Mouse (Mus musculus) G1E (cell line): ENCODE data around the gene Donson. TPM values are rescaled to one million over a fixed set of nuclear protein-coding genes. Genes with fewer than 3 reads are reported as not detected.

Source experiments
- ATAC-seq: 2 replicates; pipeline ENCODE4 v1.8.0; 2016; ENCODE audit warnings: mild to moderate bottlenecking; ENCODE audit not compliant: insufficient number of reproducible peaks, poor library complexity, low FRiP score, severe bottlenecking; ENCODE audit errors: extremely low read depth
- DNase-seq: peaks from one replicate; pipeline ENCODE4 v3.0.0; 2012; ENCODE audit warnings: low spot score
- H3K27me3 ChIP-seq: 2 replicates; pipeline ENCODE4 v1.6.1; 2012; ENCODE audit warnings: mild to moderate bottlenecking, low read length, inconsistent platforms; ENCODE audit not compliant: insufficient read depth
- H3K36me3 ChIP-seq: replicated peaks from 2 replicates; pipeline ENCODE3; 2012; ENCODE audit warnings: mild to moderate bottlenecking, inconsistent platforms
- H3K4me1 ChIP-seq: 2 replicates; pipeline ENCODE4 v1.6.1; 2012; ENCODE audit warnings: low read depth, low read length, inconsistent platforms, mixed read lengths; ENCODE audit not compliant: insufficient read depth
- H3K4me3 ChIP-seq: 2 replicates; pipeline ENCODE4 v1.5.1; 2012; ENCODE audit warnings: low read depth, mild to moderate bottlenecking, inconsistent platforms, low read length, moderate library complexity, mixed read lengths
- H3K9me3 ChIP-seq: replicated peaks from 2 replicates; pipeline ENCODE4 v1.6.1; 2012; ENCODE audit warnings: inconsistent platforms
- CTCF ChIP-seq: IDR thresholded peaks from 2 replicates; pipeline ENCODE4 v1.5.1; 2012; ENCODE audit warnings: low read depth, low read length, inconsistent platforms, mixed read lengths
- GATA1 ChIP-seq: IDR thresholded peaks from 2 replicates; pipeline ENCODE4 v1.6.1; 2012; ENCODE audit warnings: borderline replicate concordance, low read length, inconsistent platforms, mixed read lengths
- GATA2 ChIP-seq: IDR thresholded peaks from 2 replicates; pipeline ENCODE4 v1.6.1; 2012; ENCODE audit warnings: low read depth, low read length, inconsistent platforms, borderline replicate concordance
- POLR2AphosphoS5 ChIP-seq: IDR thresholded peaks from 2 replicates; pipeline ENCODE4 v1.6.1; 2012; ENCODE audit warnings: low read depth, low read length, inconsistent platforms; ENCODE audit not compliant: insufficient replicate concordance
- TAL1 ChIP-seq: conservative IDR thresholded peaks from 2 replicates; pipeline ENCODE4 v1.6.1; 2012; ENCODE audit warnings: low read depth, low read length, inconsistent platforms, mixed read lengths
- polyA plus RNA-seq: library from polyadenylated mRNA; stranded (reverse); fragments of >175 nt; gene quantifications from 2 replicates; pipeline ENCODE4 v1.2.3, GENCODE M21; 2012
- total RNA-seq, 2 experiments: library from RNA; stranded (forward) in 1 of 2; stranded (reverse) in 1 of 2; fragments of 200-1000 nt in 1 of 2; fragments of >200 nt in 1 of 2; fragmentation: Nextera tagmentation in 1 of 2; gene quantifications; 2 replicates each; pipeline ENCODE4 v1.2.3; 2014 to 2017

The Donson gene
- total and polyA plus RNA-seq, 3 experiments, result 18.9 to 80.4 (median 37.6) TPM

DNA sequence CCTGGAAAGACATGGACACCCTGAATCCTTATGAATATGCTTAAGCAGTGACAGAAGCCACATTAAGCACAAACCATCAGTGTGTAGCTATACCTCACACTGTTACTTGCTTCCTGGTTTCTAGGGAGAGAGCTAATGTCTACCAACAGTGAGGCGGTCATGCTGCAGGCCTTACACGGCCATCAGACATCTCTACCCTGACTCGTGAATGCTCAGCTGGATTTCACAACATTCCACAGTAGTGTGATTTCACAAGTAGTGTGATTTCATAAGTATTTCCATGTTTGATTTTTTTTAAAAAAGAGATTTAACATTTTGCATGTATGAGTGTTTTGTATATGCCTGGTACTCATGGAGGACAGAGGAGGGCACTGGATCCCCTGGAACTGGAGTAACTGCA, 59.9 kb downstream of the Donson start:
- H3K27me3 ChIP-seq, result no peaks in the 10 kb centered on the region
- H3K4me3 ChIP-seq, result no peak overlapping the region
- H3K36me3 ChIP-seq, result peaks cover 96% of the 10 kb centered on the region
- ATAC-seq, result no peak
- no peak for DNase-seq
- H3K4me1 ChIP-seq, result peaks cover 3% of the 10 kb centered on the region; the same call in 1 of the 2 replicates
- H3K9me3 ChIP-seq, result no peaks in the 10 kb centered on the region
- TF ChIP-seq POLR2AphosphoS5, result no peak
- no peak for TF ChIP-seq CTCF
- TF ChIP-seq TAL1, result no peak
- no peak for TF ChIP-seq GATA1
- TF ChIP-seq GATA2, result no peak

DNA sequence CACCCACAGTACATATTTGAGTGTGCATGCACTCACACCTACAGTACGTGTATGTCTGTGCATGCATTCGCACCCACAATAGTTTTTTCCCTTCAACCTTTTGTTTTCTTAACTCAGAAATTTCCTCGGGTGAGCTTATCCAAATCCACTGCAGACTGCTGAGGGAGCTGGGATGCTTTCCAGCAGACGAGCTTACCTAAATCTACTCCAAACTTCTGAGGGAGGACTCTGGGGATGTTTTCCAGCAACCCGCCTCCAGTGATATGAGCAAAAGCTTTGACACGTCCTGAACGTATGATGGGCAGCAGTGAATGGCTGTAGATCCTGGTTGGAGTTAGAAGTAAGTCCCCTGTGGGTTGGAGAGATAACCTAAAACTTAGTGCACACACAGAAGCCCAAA, 60.7 kb downstream of the Donson start:
- Histone ChIP-seq H3K4me3 (no peak overlapping the region), H3K27me3 (no peaks in the 10 kb centered on the region), H3K36me3 (peaks cover 97% of the 10 kb centered on the region), H3K4me1 (peaks cover under 1% of the 10 kb centered on the region; the same call in 1 of the 2 replicates), H3K9me3 (no peaks in the 10 kb centered on the region)
- TF ChIP-seq CTCF (no peak), GATA2 (no peak), TAL1 (no peak), GATA1 (no peak), POLR2AphosphoS5 (no peak; the same call in 1 of the 2 replicates)
- no peak for ATAC-seq
- no peak for DNase-seq

Other genes with a start within 250 kb of the Donson start
- 73.0 and 103 TPM in 2 replicates for gene Ifnar1, start 203.5 kb downstream of the Donson start, total RNA-seq (2014; fragmentation: Nextera tagmentation)
- gene Ifnar1, start 203.5 kb downstream of the Donson start, total RNA-seq (2017), result 65.5 and 72.3 TPM in 2 replicates
- 15.1 and 16.2 TPM in 2 replicates for gene Ifnar1, start 203.5 kb downstream of the Donson start, polyA plus RNA-seq
- 30.8 and 38.9 TPM in 2 replicates for gene Ifngr2, start 141.7 kb downstream of the Donson start, total RNA-seq (2014; fragmentation: Nextera tagmentation)
- gene Ifngr2, start 141.7 kb downstream of the Donson start, total RNA-seq (2017), result 17.3 and 20.8 TPM in 2 replicates
- 20.0 and 25.3 TPM in 2 replicates for gene Ifngr2, start 141.7 kb downstream of the Donson start, polyA plus RNA-seq
- gene Tmem50b, start 91.0 kb downstream of the Donson start, total RNA-seq (2014; fragmentation: Nextera tagmentation), result 18.8 and 25.1 TPM in 2 replicates
- gene Tmem50b, start 91.0 kb downstream of the Donson start, total RNA-seq (2017), result 17.9 and 19.7 TPM in 2 replicates
- gene Tmem50b, start 91.0 kb downstream of the Donson start, polyA plus RNA-seq, result 1.4 and 1.8 TPM in 2 replicates
- gene Dnajc28, start 69.7 kb downstream of the Donson start, total RNA-seq (2014; fragmentation: Nextera tagmentation), result 7.4 and 8.0 TPM in 2 replicates
- gene Dnajc28, start 69.7 kb downstream of the Donson start, total RNA-seq (2017), result 4.6 and 5.1 TPM in 2 replicates
- 0.40 and 0.76 TPM in 2 replicates for gene Dnajc28, start 69.7 kb downstream of the Donson start, polyA plus RNA-seq
- gene Gart, start 41.8 kb downstream of the Donson start, total RNA-seq (2014; fragmentation: Nextera tagmentation), result 193 and 200 TPM in 2 replicates
- 275 and 327 TPM in 2 replicates for gene Gart, start 41.8 kb downstream of the Donson start, total RNA-seq (2017)
- 631 and 715 TPM in 2 replicates for gene Gart, start 41.8 kb downstream of the Donson start, polyA plus RNA-seq
- gene Son, start 41.3 kb downstream of the Donson start, total RNA-seq (2014; fragmentation: Nextera tagmentation), result 573 and 598 TPM in 2 replicates
- 239 and 264 TPM in 2 replicates for gene Son, start 41.3 kb downstream of the Donson start, total RNA-seq (2017)
- 42.3 and 43.9 TPM in 2 replicates for gene Son, start 41.3 kb downstream of the Donson start, polyA plus RNA-seq
- 148 and 165 TPM in 2 replicates for gene Cryzl1, start 40.2 kb upstream of the Donson start, total RNA-seq (2014; fragmentation: Nextera tagmentation)
- gene Cryzl1, start 40.2 kb upstream of the Donson start, total RNA-seq (2017), result 171 and 188 TPM in 2 replicates
- gene Cryzl1, start 40.2 kb upstream of the Donson start, polyA plus RNA-seq, result 3.5 and 5.1 TPM in 2 replicates
- gene Itsn1, start 40.5 kb upstream of the Donson start, total RNA-seq (2014; fragmentation: Nextera tagmentation), result 34.7 and 64.8 TPM in 2 replicates
- gene Itsn1, start 40.5 kb upstream of the Donson start, total RNA-seq (2017), result 30.1 and 32.6 TPM in 2 replicates
- gene Itsn1, start 40.5 kb upstream of the Donson start, polyA plus RNA-seq, result 19.9 and 20.8 TPM in 2 replicates